Mouse (Mus musculus) MEL (cell line): ENCODE results near the gene Ms4a8a. TPM values are rescaled to one million over a fixed set of nuclear protein-coding genes. Genes with fewer than 3 reads are reported as not detected.
"Not testable (repeated sequence)": the region's sequence is repeated elsewhere in the genome, so short reads cannot be mapped to it uniquely, and the experiment has no call there.

Experiments
- DNase-seq: peaks from one replicate; pipeline ENCODE4 v3.0.0; 2011; ENCODE audit warnings: low read depth, low spot score
- H3K27ac ChIP-seq: 2 replicates; pipeline ENCODE4 v1.5.1; 2012; ENCODE audit warnings: low read depth, mild to moderate bottlenecking, control low read depth, low read length, moderate library complexity; ENCODE audit not compliant: control insufficient read depth
- H3K27me3 ChIP-seq, 2 experiments: fragments of 150-350 bp in 1 of 2; sonication (generic) in 1 of 2; 2 replicates each; pipeline ENCODE4 v1.6.1; 2012; ENCODE audit warnings: low read length in 2 of 2, mild to moderate bottlenecking in 2 of 2, improper control_type of control experiment in 1 of 2, moderate library complexity in 1 of 2; ENCODE audit not compliant: insufficient read depth in 2 of 2, control insufficient read depth in 1 of 2
- H3K36me3 ChIP-seq, 2 experiments: 2 replicates each; pipeline ENCODE4 v1.6.1; 2012 to 2014; ENCODE audit warnings: low read length in 2 of 2, improper control_type of control experiment in 1 of 2, inconsistent platforms in 1 of 2, mild to moderate bottlenecking in 1 of 2; ENCODE audit not compliant: insufficient read depth in 2 of 2, control insufficient read depth in 1 of 2
- H3K4me1 ChIP-seq, 2 experiments: fragments of 150-350 bp in 1 of 2; sonication (generic) in 1 of 2; 2 replicates each; pipeline ENCODE4 v1.6.1; 2012; ENCODE audit warnings: low read length in 2 of 2, improper control_type of control experiment in 1 of 2, mild to moderate bottlenecking in 1 of 2; ENCODE audit not compliant: insufficient read depth in 2 of 2, control insufficient read depth in 1 of 2
- H3K4me3 ChIP-seq, 2 experiments: fragments of 150-350 bp in 1 of 2; sonication (generic) in 1 of 2; 2 replicates each; pipeline ENCODE4 v1.5.1; 2012; ENCODE audit warnings: low read depth in 2 of 2, low read length in 2 of 2, mild to moderate bottlenecking in 2 of 2, moderate library complexity in 2 of 2, control low read depth in 1 of 2, improper control_type of control experiment in 1 of 2; ENCODE audit not compliant: control insufficient read depth in 1 of 2, insufficient read depth in 1 of 2
- H3K79me2 ChIP-seq: 2 replicates; pipeline ENCODE4 v1.6.1; 2012; ENCODE audit warnings: mild to moderate bottlenecking, low read length, moderate library complexity; ENCODE audit not compliant: control insufficient read depth, poor library complexity, insufficient read depth
- H3K9ac ChIP-seq: 2 replicates; pipeline ENCODE4 v1.6.1; 2012; ENCODE audit warnings: low read depth, mild to moderate bottlenecking, control low read depth, low read length, moderate library complexity; ENCODE audit not compliant: control insufficient read depth, poor library complexity, severe bottlenecking
- H3K9me3 ChIP-seq: fragments of 150-350 bp; sonication (generic); replicated peaks from 2 replicates; pipeline ENCODE4 v1.6.1; 2012; ENCODE audit warnings: mild to moderate bottlenecking, low read length, improper control_type of control experiment, moderate library complexity; ENCODE audit not compliant: insufficient read depth
- CHD2 ChIP-seq: IDR thresholded peaks from 2 replicates; pipeline ENCODE4 v1.6.1; 2011; ENCODE audit warnings: low read length, improper control_type of control experiment
- E2F4 ChIP-seq: IDR thresholded peaks from 2 replicates; pipeline ENCODE4 v1.6.1; 2011; ENCODE audit warnings: low read depth, low read length, improper control_type of control experiment, borderline replicate concordance
- ELF1 ChIP-seq: IDR thresholded peaks from 2 replicates; pipeline ENCODE4 v1.6.1; 2014; ENCODE audit warnings: low read depth, mild to moderate bottlenecking, inconsistent platforms, low read length, improper control_type of control experiment, moderate library complexity
- MAZ ChIP-seq: IDR thresholded peaks from 2 replicates; pipeline ENCODE4 v1.6.1; 2012; ENCODE audit warnings: low read depth, mild to moderate bottlenecking, inconsistent platforms, low read length, improper control_type of control experiment
- MEF2A ChIP-seq: IDR thresholded peaks from 2 replicates; pipeline ENCODE4 v1.6.1; 2014; ENCODE audit warnings: low read depth, mild to moderate bottlenecking, inconsistent platforms, low read length, improper control_type of control experiment; ENCODE audit not compliant: poor library complexity, insufficient replicate concordance, severe bottlenecking; ENCODE audit errors: extremely low read depth
- NRF1 ChIP-seq: IDR thresholded peaks from 2 replicates; pipeline ENCODE4 v1.6.1; 2014; ENCODE audit warnings: low read depth, mild to moderate bottlenecking, inconsistent platforms, low read length, improper control_type of control experiment, moderate library complexity; ENCODE audit not compliant: poor library complexity, insufficient read depth, severe bottlenecking
- POLR2AphosphoS5 ChIP-seq: IDR thresholded peaks from 2 replicates; pipeline ENCODE4 v1.6.1; 2012; ENCODE audit warnings: low read depth, borderline replicate concordance, mild to moderate bottlenecking, inconsistent platforms, low read length, moderate library complexity, mixed read lengths
- SIN3A ChIP-seq: IDR thresholded peaks from 2 replicates; pipeline ENCODE4 v1.6.1; 2012; ENCODE audit warnings: low read length, improper control_type of control experiment, inconsistent platforms
- TCF12 ChIP-seq: IDR thresholded peaks from 2 replicates; pipeline ENCODE4 v1.6.1; 2014; ENCODE audit warnings: low read depth, mild to moderate bottlenecking, inconsistent platforms, low read length, improper control_type of control experiment, moderate library complexity
- UBTF ChIP-seq: IDR thresholded peaks from 2 replicates; pipeline ENCODE4 v1.6.1; 2012; ENCODE audit warnings: low read depth, mild to moderate bottlenecking, inconsistent platforms, low read length, improper control_type of control experiment, moderate library complexity, borderline replicate concordance; ENCODE audit not compliant: insufficient read depth
- USF2 ChIP-seq, 2 experiments: IDR thresholded peaks; 2 replicates each; pipeline ENCODE4 v1.6.1; 2011 to 2012; ENCODE audit warnings: improper control_type of control experiment in 2 of 2, low read length in 2 of 2, borderline replicate concordance in 1 of 2, inconsistent platforms in 1 of 2, low read depth in 1 of 2, mild to moderate bottlenecking in 1 of 2; ENCODE audit not compliant: insufficient read depth in 1 of 2
- ZC3H11A ChIP-seq: IDR thresholded peaks from 2 replicates; pipeline ENCODE4 v1.6.1; 2012; ENCODE audit warnings: low read depth, mild to moderate bottlenecking, inconsistent platforms, low read length, improper control_type of control experiment
- polyA plus RNA-seq, 2 experiments: library from polyadenylated mRNA; stranded (reverse) in 1 of 2; unstranded in 1 of 2; fragments of >175 nt in 1 of 2; fragments of >200 nt in 1 of 2; gene quantifications; 2 replicates each; pipeline versions ENCODE4 v1.2.1 to v1.2.4; 2012; ENCODE audit warnings: low replicate concordance in 2 of 2, low read depth in 1 of 2; ENCODE audit not compliant: insufficient read length in 2 of 2, insufficient read depth in 1 of 2, missing spikeins in 1 of 2
- total RNA-seq: library from RNA; depleted of rRNA; stranded (reverse); fragments of 300-350 nt; gene quantifications from 2 replicates; pipeline ENCODE4 v1.2.3, GENCODE M21; 2012

Gene Ms4a8a
- total and polyA plus RNA-seq, 3 experiments = not detected

DNA sequence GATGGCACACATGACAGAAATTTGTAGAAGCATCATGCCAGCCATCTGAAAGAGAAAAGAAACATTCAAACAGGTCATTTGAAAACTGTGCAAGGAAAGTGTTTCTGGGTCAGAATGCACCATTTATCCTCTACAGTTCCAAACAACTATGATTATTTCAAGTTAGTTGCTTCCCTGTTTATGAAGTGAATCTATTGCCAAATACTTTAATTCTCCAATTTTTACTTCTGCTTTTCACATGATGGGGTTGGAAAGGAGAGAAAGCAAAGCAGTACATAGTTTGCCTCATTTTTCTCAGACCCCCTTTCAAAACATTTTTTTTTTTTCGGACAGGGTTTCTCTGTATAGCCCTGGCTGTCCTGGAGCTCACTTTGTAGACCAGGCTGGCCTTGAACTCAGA, 21.0 kb upstream of the Ms4a8a start:
- Histone ChIP-seq H3K9me3 (no peaks in the 10 kb centered on the region), H3K9ac (no peak overlapping the region), H3K4me3 (no peak overlapping the region), H3K27ac (no peak overlapping the region), H3K4me1 (no peaks in the 10 kb centered on the region), H3K79me2 (no peaks in the 10 kb centered on the region), H3K27me3 (peaks cover 1% of the 10 kb centered on the region in 2 experiments; a peak in 2 of 4 replicates), H3K36me3 (no peaks in the 10 kb centered on the region)
- TF ChIP-seq NRF1 (no peak), CHD2 (no peak), ELF1 (no peak)
- no peak for DNase-seq

DNA sequence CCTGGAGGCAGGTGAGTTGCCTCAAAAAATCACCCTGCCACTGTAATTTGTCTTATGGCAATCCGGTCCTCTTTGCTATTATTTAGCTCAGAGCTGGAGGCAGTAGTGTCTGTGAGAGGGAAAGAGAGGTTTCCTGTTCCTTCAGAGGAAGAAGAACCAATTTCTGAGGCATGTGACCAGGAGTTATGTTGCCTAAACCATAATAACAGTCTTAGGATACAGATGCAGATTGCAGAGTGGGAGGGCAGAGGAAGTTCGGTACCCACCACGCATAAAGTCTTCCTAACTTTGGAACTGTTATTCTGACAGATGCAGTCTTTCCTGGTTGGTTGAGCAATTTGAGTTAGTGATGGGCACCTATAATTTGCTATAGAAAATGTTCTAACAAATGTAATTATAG, 17.5 kb upstream of the Ms4a8a start:
- Histone ChIP-seq H3K27me3 (peaks cover 1% of the 10 kb centered on the region in 2 experiments; a peak in 2 of 4 replicates), H3K4me1 (no peaks in the 10 kb centered on the region), H3K4me3 (no peak overlapping the region), H3K27ac (no peak overlapping the region), H3K36me3 (no peaks in the 10 kb centered on the region), H3K9ac (no peak overlapping the region), H3K79me2 (no peaks in the 10 kb centered on the region), H3K9me3 (no peaks in the 10 kb centered on the region)
- TF ChIP-seq CHD2 (no peak), UBTF (no peak), E2F4 (no peak), POLR2AphosphoS5 (no peak), MEF2A (no peak), MAZ (no peak), TCF12 (no peak), ZC3H11A (no peak), SIN3A (no peak), USF2 (IDR thresholded peaks at IDR 0.05; ENCODE audit: borderline replicate concordance in 1 of 2, insufficient read depth in 1 of 2, low read depth in 1 of 2, low read length in 2 of 2) (no peak)
- no peak for DNase-seq

DNA sequence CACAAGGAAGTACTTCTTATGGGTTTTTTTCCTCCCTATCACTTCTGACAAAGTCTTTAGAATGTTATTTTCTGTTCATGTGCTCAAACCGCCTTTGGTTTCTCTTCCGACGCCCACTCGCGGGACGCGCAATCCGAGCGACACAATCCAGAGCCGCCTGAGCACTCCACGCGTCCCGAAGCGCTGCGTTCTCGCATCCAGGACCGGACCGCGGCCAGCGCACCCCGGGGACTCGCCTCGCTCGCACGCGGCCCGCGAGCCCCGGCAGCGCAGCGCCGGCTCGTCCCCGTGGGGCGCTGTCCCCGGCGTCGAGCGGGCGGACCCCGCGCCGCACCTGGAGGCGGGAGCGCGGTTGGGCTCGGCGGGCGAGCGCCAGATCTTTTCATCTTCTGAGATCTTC, 11.2 kb upstream of the Ms4a8a start:
- H3K4me3 ChIP-seq, H3K36me3 ChIP-seq, H3K27me3 ChIP-seq, H3K79me2 ChIP-seq, H3K4me1 ChIP-seq, DNase-seq, H3K9ac ChIP-seq, H3K27ac ChIP-seq, H3K9me3 ChIP-seq: not testable (repeated sequence)
